Mouse (Mus musculus) erythroid progenitor cell, adult 5-6 weeks (primary cell): ENCODE measurements around the gene Cd40. TPM values are rescaled to one million over a fixed set of nuclear protein-coding genes. Genes with fewer than 3 reads are reported as not detected.

Source experiments
- ATAC-seq: replicated peaks from 2 replicates; pipeline ENCODE4 v1.8.0; 2016; ENCODE audit warnings: moderate number of reproducible peaks, mild to moderate bottlenecking, moderate TSS enrichment, inconsistent platforms; ENCODE audit not compliant: poor library complexity, low FRiP score, severe bottlenecking
- total RNA-seq, 2 experiments: library from RNA; stranded (forward) in 1 of 2; stranded (reverse) in 1 of 2; fragments of 150-400 nt in 1 of 2; fragments of 186-747, 209-891 nt in 1 of 2; gene quantifications; 2 replicates each; pipeline versions ENCODE4 v1.2.3 to v1.2.4; 2015 to 2017; ENCODE audit warnings: low replicate concordance in 2 of 2

Cd40 gene
- total RNA-seq, 2 experiments from 2014 or later: 0.08 TPM; not detected in 1

DNA sequence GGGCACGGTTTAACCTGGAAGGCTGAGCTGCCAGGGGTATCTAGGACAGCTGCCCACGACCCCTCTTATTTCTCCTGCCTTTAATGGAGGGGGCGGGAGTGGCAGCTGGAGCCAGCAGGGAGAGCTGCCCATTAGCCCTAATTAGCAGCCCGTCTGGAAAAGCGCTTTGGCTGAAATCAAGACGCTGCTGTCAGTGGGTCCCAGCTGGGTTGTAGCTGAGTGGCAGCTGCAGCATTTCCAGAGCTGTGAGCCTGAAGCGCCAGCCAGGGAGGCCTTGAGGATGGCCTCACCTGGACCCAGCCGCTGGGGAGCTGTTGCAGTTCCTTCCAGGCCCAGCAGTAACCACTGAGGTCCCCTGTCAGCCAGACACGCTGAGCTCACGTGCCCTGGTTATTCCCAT, 40.9 kb downstream of the Cd40 start:
- ATAC-seq: no peak

DNA sequence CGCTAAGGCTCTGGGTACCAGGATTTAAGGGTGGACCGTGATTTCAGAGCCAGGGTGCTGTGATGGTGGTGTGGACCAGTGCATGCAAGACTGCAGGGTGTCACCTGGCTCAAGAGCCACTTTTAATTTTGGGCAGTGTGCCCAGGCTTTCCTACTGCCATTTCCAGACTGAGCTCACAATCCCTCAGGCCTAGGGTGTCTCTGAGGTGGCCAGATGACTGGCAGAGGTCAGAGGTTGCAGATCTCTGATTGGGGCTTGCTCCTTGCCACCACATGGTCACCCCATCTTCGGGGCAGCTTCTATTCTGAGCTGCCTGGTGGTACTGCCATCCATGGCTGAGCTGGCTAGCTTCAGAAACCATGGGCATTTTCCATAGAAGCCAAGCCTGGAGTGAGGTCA, 43.4 kb downstream of the Cd40 start:
- ATAC-seq: no peak

DNA sequence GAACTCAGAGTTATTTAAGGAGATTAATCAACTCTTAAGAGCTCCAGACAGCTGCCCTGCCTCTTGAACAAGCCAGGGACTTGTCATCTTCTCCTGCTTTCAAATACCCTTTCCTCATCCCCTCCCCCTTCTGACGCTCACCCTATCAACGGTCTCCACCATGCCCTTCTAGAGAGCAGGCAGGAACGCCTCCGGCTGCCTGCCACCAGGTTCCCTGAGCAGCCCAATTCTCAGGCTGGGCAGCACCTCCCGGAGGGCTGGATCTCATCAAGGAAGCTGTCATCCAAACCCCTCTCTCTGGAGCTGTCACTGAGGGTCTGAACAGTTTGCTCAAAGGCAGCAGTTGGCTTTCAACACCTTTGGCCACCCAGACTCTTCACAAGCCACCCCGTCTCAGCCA, 45.3 kb downstream of the Cd40 start:
- ATAC-seq: no peak

DNA sequence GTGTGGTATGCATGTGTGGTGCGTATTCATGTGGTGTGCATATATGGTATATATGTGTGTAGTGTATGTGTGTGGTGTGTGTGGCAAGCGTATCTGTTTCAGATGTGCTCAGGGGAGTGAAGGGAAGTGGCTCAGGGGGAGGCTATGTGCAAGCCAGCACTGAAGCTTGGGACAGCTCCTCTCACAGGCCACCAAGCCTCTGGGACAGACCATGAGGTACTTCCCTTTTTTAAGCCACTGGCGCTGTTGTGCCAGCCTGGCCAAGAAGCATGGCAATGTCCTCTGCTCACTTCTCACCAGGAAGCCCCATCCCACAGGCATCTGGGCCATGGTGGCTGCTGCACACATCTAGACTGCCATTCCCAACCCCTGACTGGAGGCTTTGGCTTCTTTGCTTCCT, 47.5 kb downstream of the Cd40 start:
- no peak for ATAC-seq

DNA sequence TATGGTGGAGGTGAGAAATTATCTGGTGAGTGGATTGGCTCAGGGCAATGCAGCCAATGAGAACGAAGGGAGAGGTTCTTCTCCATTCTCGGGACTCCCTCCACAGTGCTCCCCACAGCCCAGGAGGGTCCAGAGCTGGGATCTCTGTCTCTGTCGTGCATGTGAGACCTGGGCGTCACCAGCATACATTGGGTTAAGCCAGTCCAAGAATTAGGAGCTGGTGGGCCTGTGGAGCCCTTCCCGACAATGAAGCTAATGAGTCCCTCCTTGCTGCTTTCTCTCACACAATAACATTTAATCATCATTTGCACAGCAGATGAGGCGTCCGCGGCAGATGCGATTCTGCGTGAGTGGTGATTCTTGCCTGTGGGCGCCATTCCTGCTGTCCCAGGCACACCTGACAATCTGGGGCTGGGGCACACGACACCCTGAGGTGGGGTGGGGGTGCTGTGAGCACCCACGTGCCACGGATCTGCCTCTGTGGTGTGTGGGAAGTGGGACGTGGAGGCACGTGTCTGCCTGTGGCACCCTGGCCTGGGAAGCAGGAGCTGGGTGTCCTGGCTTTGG, 50.2 kb downstream of the Cd40 start:
- ATAC-seq: no peak

DNA sequence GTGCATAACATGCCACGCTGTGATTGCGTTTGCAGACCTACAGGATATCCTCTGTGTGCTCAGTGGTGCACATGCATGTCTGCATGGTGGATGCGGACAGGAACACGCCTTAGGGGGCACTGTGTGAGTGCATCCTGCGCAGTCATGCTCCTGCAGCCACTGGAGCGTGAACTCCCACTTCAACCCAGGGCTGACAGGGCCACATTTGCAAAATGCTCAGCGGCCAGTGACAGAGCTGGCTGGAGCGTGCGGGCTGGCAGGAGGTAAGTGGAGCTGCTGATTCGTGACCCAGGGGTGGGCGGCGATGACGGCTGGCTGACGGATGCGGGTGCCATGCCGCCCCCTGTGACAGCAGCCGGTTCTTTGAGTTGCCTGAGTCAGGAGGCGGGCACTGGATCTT, 51.2 kb downstream of the Cd40 start:
- no peak for ATAC-seq

DNA sequence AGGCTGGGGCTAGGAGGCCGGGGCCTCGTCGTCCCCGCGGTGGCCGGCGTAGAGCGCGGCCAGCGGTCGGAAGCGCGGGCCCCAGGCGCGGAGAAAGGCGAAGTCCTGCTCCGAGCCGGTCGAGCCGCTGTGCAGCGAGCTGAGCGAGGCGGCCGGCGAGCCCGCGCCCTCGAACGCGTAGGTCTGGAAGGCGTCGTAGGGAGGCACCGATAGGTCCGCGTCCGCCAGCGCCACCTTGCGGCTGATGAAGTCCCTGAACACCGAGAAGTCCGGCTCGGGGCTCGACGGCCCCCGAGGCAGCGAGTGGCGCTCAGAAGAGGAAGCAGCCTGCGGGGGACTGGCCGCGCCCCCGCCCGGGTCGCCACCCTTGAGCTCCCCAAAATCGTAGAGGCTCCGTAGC, 56.7 kb downstream of the Cd40 start:
- ATAC-seq: no peak

DNA sequence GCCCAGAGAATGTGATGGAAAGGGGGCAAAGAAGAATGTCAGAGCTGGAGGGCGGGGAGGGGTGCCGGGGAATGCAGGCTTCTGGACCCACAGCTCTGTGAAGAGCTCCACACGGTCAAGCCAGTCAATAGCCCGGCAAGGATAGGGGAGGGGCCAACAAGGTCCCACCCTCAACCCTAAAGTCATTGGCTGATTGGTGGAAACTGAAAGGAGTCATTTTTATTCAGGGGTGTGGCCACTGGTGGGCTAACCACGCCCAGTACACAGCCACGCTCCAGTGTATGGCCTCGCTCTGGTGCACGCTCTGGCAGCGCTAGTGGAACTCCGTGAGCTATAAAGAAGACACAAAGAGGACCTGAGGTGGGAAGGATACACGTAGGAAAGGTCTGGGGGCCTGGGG, 58.3 kb downstream of the Cd40 start:
- no peak for ATAC-seq

DNA sequence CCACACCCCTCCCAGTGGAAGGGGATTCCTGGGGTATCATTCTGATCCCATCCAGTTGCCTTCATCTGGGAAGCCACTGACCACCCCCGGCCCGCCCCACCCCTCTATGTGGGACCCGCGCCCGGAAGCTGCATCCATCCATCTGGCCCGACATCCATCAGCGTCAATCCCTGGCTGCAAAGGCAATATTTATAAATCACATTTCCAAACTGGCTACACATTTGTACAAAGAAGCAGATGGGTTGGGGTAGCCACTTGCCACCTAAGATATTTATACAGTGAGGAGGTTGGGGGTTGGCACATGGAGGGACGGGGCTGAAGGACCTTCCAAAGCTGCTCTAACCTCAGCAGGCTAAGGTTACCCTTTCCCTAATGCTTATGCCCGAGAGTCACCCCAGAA, 65.3 kb downstream of the Cd40 start:
- no peak for ATAC-seq

DNA sequence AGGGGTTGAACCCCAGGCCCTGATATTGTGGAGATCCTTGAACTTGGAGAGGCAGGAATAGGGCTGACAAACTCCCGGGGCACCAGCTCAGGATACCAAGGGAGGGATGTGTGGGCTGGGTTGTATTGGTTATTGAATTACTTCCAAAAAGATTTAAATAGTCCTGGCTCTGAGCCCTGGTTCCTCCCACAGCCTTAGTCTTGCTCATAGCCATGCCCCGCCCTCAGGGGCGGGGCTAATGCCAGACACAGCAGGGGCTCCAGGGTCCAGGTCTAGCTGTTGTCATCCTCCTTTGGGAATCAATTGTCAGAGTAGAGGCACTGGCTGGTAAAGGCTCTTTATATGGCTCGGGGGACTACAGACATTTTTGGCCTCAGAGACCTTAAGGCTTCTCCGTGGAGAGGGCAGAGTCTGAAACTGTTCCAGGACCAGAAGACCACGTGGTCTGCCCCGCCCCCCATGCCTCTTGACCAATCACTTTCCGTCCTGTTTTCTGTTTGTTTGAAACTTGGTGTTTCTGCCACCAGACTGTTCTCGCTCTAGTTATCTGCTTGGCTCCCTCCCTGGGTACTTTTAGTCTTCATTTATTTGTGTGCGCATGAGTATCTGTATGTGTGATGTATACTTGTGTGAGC, 65.9 kb downstream of the Cd40 start:
- ATAC-seq: no peak

Other genes with a start within 250 kb of the Cd40 start
- gene Zswim1, start 232.9 kb upstream of the Cd40 start, total RNA-seq (2015; ENCODE audit: low replicate concordance): 1.1 and 5.4 TPM in 2 replicates
- gene Zswim1, start 232.9 kb upstream of the Cd40 start, total RNA-seq (2017; ENCODE audit: low replicate concordance): 0.30 TPM in 1 of 2 replicates, not detected in the other
- gene Spata25, start 227.1 kb upstream of the Cd40 start, total RNA-seq (2015; ENCODE audit: low replicate concordance): not detected in 2 replicates
- not detected in 2 replicates for gene Spata25, start 227.1 kb upstream of the Cd40 start, total RNA-seq (2017; ENCODE audit: low replicate concordance)
- 34.0 and 35.3 TPM in 2 replicates for gene Ctsa, start 222.8 kb upstream of the Cd40 start, total RNA-seq (2015; ENCODE audit: low replicate concordance)
- gene Ctsa, start 222.8 kb upstream of the Cd40 start, total RNA-seq (2017; ENCODE audit: low replicate concordance): 38.9 and 43.0 TPM in 2 replicates
- not detected in 2 replicates for gene Neurl2, start 222.2 kb upstream of the Cd40 start, total RNA-seq (2015; ENCODE audit: low replicate concordance)
- 1.2 TPM in 1 of 2 replicates, not detected in the other for gene Neurl2, start 222.2 kb upstream of the Cd40 start, total RNA-seq (2017; ENCODE audit: low replicate concordance)
- gene Pltp, start 197.9 kb upstream of the Cd40 start, total RNA-seq (2015; ENCODE audit: low replicate concordance): 1.3 and 5.0 TPM in 2 replicates
- gene Pltp, start 197.9 kb upstream of the Cd40 start, total RNA-seq (2017; ENCODE audit: low replicate concordance): 0.23 TPM in 1 of 2 replicates, not detected in the other
- 57.7 and 71.3 TPM in 2 replicates for gene Pcif1, start 176.3 kb upstream of the Cd40 start, total RNA-seq (2015; ENCODE audit: low replicate concordance)
- gene Pcif1, start 176.3 kb upstream of the Cd40 start, total RNA-seq (2017; ENCODE audit: low replicate concordance): 36.3 and 42.7 TPM in 2 replicates
- gene Zfp335, start 143.9 kb upstream of the Cd40 start, total RNA-seq (2015; ENCODE audit: low replicate concordance): 25.2 and 25.6 TPM in 2 replicates
- 14.9 and 16.3 TPM in 2 replicates for gene Zfp335, start 143.9 kb upstream of the Cd40 start, total RNA-seq (2017; ENCODE audit: low replicate concordance)
- gene Mmp9, start 114.8 kb upstream of the Cd40 start, total RNA-seq (2015; ENCODE audit: low replicate concordance): 41.1 and 44.7 TPM in 2 replicates
- gene Mmp9, start 114.8 kb upstream of the Cd40 start, total RNA-seq (2017; ENCODE audit: low replicate concordance): 21.5 and 25.3 TPM in 2 replicates
- not detected in 2 replicates for gene Slc12a5, start 94.8 kb upstream of the Cd40 start, total RNA-seq (2015; ENCODE audit: low replicate concordance)
- gene Slc12a5, start 94.8 kb upstream of the Cd40 start, total RNA-seq (2017; ENCODE audit: low replicate concordance): not detected in 2 replicates
- 8.4 and 9.0 TPM in 2 replicates for gene Ncoa5, start 20.8 kb upstream of the Cd40 start, total RNA-seq (2015; ENCODE audit: low replicate concordance)
- gene Ncoa5, start 20.8 kb upstream of the Cd40 start, total RNA-seq (2017; ENCODE audit: low replicate concordance): 13.5 and 20.0 TPM in 2 replicates
- not detected in 2 replicates for gene 1700025C18Rik, start 35.1 kb downstream of the Cd40 start, total RNA-seq (2015; ENCODE audit: low replicate concordance)
- not detected in 2 replicates for gene 1700025C18Rik, start 35.1 kb downstream of the Cd40 start, total RNA-seq (2017; ENCODE audit: low replicate concordance)
- gene Cdh22, start 179.2 kb downstream of the Cd40 start, total RNA-seq (2015; ENCODE audit: low replicate concordance): not detected in 2 replicates
- gene Cdh22, start 179.2 kb downstream of the Cd40 start, total RNA-seq (2017; ENCODE audit: low replicate concordance): not detected in 2 replicates
- 11.9 and 18.0 TPM in 2 replicates for gene Slc35c2, start 232.2 kb downstream of the Cd40 start, total RNA-seq (2015; ENCODE audit: low replicate concordance)
- gene Slc35c2, start 232.2 kb downstream of the Cd40 start, total RNA-seq (2017; ENCODE audit: low replicate concordance): 5.2 and 10.5 TPM in 2 replicates